Mouse (Mus musculus) megakaryocyte, embryonic 14.5 days (primary cell): ENCODE measurements around the gene Tsc2. TPM values are rescaled to one million over a fixed set of nuclear protein-coding genes. Genes with fewer than 3 reads are reported as not detected.
"Not testable (repeated sequence)": the region's sequence is repeated elsewhere in the genome, so short reads cannot be mapped to it uniquely, and the experiment has no call there.

Experiments
- H3K27me3 ChIP-seq: replicated peaks from 2 replicates; pipeline ENCODE3; 2012; ENCODE audit warnings: inconsistent platforms
- H3K36me3 ChIP-seq: replicated peaks from 2 replicates; pipeline ENCODE3; 2012; ENCODE audit warnings: low read length, inconsistent platforms, mixed read lengths
- H3K4me1 ChIP-seq: 2 replicates; pipeline ENCODE4 v1.6.1; 2012; ENCODE audit warnings: inconsistent platforms
- H3K4me3 ChIP-seq: replicated peaks from 2 replicates; pipeline ENCODE3; 2012; ENCODE audit warnings: moderate library complexity, mild to moderate bottlenecking, inconsistent platforms
- H3K9me3 ChIP-seq: 2 replicates; pipeline ENCODE4 v1.6.1; 2012; ENCODE audit warnings: inconsistent platforms
- FLI1 ChIP-seq: IDR thresholded peaks from 2 replicates; pipeline ENCODE4 v1.6.1; 2012; ENCODE audit warnings: low read length, inconsistent platforms, mixed read lengths
- GATA1 ChIP-seq: IDR thresholded peaks from 3 replicates; pipeline ENCODE4 v1.6.1; 2012; ENCODE audit warnings: mixed read lengths, low read length, inconsistent platforms, borderline replicate concordance
- polyA plus RNA-seq: library from polyadenylated mRNA; stranded (reverse); fragments of >175 nt; gene quantifications from 2 replicates; pipeline ENCODE4 v1.2.3, GENCODE M21; 2012; ENCODE audit warnings: low replicate concordance; ENCODE audit not compliant: insufficient read depth

Tsc2 gene
- 26.7 and 30.6 TPM in 2 replicates for polyA plus RNA-seq

DNA sequence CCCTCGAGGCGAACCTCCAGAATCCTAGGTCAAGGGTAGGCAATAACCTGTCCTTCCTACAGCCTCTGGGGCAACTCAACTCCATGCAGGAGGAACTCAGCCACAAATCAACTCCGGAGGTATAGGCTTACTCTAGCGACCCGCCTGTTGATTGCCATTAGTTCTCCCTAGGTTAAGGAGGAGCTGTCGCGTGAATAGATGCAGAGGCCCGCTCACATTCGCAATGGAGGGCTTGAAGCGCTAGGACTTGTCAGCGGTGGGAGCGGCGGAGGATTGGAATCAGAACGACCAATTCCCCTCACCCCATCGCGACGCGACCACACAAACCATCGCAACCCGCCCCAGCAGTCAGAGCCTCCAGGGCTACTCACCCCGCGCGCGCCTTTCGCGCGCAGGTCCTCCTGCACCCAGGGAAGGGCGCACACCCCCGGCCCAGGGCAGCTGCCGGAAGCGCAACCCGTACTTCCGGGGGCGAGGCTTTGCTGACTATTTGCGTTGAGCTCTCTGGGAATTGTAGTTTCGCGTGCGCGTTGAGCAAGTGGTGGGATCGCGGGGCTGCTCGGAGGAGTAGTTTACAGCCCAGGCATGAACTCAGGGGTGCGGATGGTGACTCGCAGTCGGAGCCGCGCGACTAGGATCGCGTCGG, at the start of gene Tsc2, which contains the start of gene Nthl1:
Tsc2 (minus strand) TSS at position 464 of the 646 bp plus-strand sequence.
Nthl1 (plus strand) TSS at position 514 of the 646 bp plus-strand sequence.
- no peak for TF ChIP-seq GATA1
- TF ChIP-seq FLI1, result no peak; the same call in 1 of the 2 replicates
- H3K27me3 ChIP-seq, result no peaks in the 10 kb centered on the region
- H3K4me3 ChIP-seq, result peak within 1 kb of the TSS; percentile 96
- no peaks in the 10 kb centered on the region for H3K9me3 ChIP-seq
- peaks cover 58% of the 10 kb centered on the region for H3K36me3 ChIP-seq
- peaks cover 66% of the 10 kb centered on the region for H3K4me1 ChIP-seq

DNA sequence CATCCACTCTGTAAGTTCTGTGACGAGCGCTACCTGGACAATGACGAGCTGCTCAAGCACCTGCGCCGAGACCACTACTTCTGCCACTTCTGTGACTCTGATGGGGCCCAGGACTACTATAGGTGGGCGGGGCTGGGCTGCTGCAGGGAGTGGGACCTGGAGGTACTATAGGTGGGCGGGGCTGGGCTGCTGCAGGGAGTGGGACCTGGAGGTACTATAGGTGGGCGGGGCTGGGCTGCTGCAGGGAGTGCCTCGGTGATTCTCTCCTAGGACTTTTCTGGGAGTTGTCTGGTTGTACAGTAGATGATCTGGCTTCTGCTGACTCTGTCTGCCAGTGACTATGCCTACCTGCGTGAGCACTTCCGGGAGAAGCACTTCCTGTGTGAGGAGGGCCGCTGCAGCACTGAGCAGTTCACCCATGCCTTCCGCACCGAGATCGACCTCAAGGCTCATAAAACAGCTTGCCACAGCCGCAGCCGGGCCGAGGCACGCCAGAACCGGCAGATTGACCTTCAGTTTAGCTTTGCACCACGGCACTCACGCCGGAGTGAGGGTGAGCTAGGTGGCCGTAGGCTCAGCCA, 45.2 kb upstream of the Tsc2 start:
- Histone ChIP-seq H3K36me3 (peaks cover 84% of the 10 kb centered on the region), H3K4me3 (no peak overlapping the region), H3K4me1 (peaks cover 35% of the 10 kb centered on the region), H3K9me3 (no peaks in the 10 kb centered on the region), H3K27me3 (no peaks in the 10 kb centered on the region)
- TF ChIP-seq FLI1 (no peak), GATA1 (no peak)

DNA sequence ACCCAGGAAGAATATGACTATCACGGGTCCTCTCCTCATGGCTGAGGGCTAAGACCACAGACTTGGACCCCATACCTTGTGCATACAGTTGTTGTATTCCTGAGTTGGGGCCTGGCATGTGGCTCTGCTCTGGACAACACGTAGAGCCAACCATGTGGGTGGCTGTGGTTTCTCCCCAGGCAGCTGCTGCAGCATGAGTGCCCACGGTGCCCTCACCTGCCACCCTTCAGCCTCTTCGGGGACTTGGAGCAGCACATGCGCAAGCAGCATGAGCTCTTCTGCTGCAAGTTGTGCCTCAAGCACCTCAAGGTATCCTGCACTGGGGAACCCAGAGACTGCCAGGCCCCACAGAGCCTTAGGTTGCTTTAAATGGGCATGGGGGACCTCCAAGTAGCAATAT, 44.4 kb upstream of the Tsc2 start:
- TF ChIP-seq FLI1 (no peak), GATA1 (no peak)
- Histone ChIP-seq H3K4me3 (no peak overlapping the region), H3K9me3 (no peaks in the 10 kb centered on the region), H3K36me3 (peaks cover 78% of the 10 kb centered on the region), H3K4me1 (peaks cover 42% of the 10 kb centered on the region), H3K27me3 (no peaks in the 10 kb centered on the region)

DNA sequence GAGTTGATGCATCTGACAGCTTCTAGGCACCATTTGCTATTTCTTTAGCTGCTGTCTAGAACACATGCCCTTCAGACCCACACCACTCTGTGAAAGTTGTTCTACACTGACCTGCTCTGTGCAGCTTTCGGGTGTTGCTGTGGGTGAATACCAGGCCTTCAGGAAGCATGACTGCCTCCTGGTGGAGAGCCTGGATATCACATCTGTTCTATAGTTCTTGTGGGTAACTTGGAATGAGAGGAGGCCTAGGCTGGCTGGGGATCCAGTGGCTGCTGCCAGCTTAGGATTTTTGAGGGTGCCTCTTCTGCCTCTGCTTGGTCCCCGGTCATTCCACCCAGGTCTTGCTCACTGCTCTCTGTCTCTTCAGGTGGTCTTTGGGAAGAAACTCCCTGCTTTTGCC, 43.8 kb upstream of the Tsc2 start:
- TF ChIP-seq FLI1, result no peak
- no peak for TF ChIP-seq GATA1
- peaks cover 71% of the 10 kb centered on the region for H3K36me3 ChIP-seq
- no peaks in the 10 kb centered on the region for H3K9me3 ChIP-seq
- H3K4me3 ChIP-seq, result no peak overlapping the region
- H3K27me3 ChIP-seq, result no peaks in the 10 kb centered on the region
- peaks cover 49% of the 10 kb centered on the region for H3K4me1 ChIP-seq

DNA sequence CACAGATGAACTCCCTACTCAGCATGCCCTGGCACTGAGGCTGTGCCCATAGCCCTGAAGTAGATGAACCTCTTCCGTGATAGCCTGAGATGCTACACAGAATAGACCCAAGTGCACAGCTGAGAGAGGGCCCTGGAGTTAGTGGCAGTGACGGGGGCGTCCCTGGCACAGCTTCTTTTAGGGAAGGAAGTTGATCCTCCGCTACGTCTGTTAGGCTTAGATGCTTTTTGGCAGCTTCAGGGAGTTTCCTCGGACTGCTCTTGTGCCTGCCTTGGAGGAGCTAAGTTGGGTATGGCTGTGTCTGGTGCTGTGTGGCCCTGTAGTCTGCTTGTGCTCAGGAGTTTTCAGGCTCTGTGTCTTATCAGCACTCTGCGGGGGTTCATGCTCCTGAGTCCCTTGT, 41.8 kb upstream of the Tsc2 start:
- Histone ChIP-seq H3K27me3 (no peaks in the 10 kb centered on the region), H3K9me3 (no peaks in the 10 kb centered on the region), H3K4me3 (no peak overlapping the region), H3K36me3 (peaks cover 52% of the 10 kb centered on the region), H3K4me1 (peaks cover 59% of the 10 kb centered on the region)
- no peak for TF ChIP-seq GATA1
- TF ChIP-seq FLI1, result no peak

DNA sequence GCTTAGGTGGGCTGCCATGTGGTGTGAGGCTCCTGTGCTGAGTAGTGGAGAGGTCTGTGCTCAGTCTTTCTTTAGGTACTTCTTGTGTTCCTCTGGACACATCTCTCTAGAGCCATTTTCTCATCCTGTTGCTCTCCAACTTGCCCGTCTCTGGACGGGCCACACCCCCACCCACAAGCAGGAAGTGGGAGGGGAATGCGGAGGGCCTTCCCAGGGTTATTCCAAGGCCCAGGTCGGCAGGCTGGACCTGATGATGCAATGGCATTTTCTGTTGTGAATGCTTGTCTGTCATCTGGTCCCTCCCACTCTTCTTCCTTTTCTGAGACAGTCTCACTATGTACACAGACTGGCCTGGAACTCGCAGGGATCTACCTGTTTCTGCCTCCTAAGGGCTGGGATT, 39.7 kb upstream of the Tsc2 start:
- H3K4me3 ChIP-seq, result peak overlapping the region; percentile 100
- H3K9me3 ChIP-seq, result no peaks in the 10 kb centered on the region
- peaks cover 31% of the 10 kb centered on the region for H3K36me3 ChIP-seq
- no peaks in the 10 kb centered on the region for H3K27me3 ChIP-seq
- peaks cover 74% of the 10 kb centered on the region for H3K4me1 ChIP-seq
- TF ChIP-seq GATA1 (no peak), FLI1 (no peak)

DNA sequence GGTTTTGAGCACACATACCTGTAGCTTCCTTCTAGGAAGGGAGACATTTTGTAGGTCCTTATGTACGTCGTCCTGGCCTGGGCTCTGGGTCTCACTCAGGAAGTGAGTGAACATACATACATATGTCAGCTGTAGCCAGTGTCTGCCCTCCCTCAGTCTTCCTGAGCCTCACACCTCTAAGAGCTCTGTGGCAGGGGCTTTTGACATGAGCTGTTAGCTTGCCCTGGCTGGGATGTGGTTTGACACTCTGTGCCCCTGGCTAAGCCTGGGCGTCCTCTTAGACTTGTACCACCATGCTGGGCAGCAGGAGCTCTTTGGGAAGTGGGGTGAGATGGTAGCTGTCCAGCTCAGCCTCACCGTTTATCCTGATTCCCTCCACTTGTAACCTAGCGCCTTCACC, 38.9 kb upstream of the Tsc2 start:
- peaks cover 75% of the 10 kb centered on the region for H3K4me1 ChIP-seq
- H3K4me3 ChIP-seq, result peak overlapping the region; percentile 100
- no peaks in the 10 kb centered on the region for H3K9me3 ChIP-seq
- peaks cover 23% of the 10 kb centered on the region for H3K36me3 ChIP-seq
- H3K27me3 ChIP-seq, result no peaks in the 10 kb centered on the region
- TF ChIP-seq FLI1 (no peak), GATA1 (no peak)

DNA sequence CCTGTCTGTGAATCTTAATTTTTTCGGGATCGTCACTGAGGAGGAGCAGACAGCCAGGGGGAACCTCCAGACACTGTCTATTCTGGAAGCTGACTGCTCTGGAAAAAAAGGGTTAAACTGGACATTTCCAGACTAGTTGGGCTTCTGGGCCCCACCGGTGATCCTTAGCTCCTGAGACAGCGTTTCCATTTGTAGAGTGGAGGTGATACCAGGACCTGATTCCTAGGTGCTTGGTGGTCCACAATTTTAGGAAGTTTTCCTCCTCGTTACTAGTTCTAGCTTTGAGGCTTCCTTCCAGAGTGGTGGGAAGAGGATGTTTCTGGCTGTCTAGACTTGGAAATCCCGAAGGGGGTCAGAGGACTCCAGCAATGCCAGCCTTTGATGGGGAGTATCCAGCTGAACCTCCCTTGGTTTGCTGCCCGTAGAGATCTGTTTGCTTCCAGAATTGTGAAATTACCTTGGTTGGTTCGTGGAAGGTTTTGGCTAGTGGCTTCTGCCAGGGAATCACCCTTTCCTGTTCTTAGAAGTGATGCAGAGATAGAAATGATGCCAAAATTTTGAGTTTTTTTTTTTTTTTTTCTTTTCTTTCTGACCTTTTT, 37.9 kb upstream of the Tsc2 start:
- no peak for TF ChIP-seq FLI1
- no peak for TF ChIP-seq GATA1
- peaks cover 15% of the 10 kb centered on the region for H3K36me3 ChIP-seq
- H3K4me1 ChIP-seq, result peaks cover 65% of the 10 kb centered on the region
- H3K4me3 ChIP-seq, result peak overlapping the region; percentile 100
- H3K27me3 ChIP-seq, result peaks cover 2% of the 10 kb centered on the region
- H3K9me3 ChIP-seq, result no peaks in the 10 kb centered on the region

DNA sequence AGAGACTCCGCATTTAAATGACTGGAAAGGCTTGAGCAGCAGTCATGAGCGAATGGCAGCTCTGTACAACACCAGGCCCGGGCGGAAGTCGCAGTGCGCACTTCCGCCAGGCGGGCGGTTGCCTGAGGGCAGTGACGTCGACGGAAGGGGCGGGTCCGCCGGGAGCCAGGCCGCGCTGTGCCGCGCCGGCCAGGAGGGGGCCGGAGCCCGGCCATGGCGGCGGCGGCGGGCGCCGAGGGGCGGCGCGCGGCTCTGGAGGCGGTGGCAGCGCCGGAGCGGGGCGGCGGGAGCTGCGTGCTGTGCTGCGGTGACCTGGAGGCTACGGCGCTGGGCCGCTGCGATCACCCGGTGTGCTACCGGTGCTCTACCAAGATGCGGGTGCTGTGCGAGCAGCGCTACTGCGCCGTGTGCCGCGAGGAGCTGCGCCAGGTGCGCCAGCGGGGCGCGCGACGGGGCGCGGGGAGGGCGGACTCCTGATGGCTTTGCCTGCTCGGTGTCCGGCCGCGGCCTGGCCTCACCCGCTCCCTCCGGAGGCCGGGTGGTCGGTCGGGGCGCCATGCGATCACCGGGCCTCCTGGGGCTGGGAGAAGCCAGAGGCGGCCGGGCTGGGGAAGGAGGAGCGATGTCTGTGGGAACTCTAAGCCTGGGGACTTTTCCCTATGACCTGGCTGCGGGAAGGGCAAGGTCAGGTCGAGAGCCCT, 37.3 kb upstream of the Tsc2 start, which contains the start of gene Zfp598:
Zfp598 (plus strand) TSS at position 143 of the 701 bp plus-strand sequence.
- Histone ChIP-seq H3K36me3 (peaks cover 15% of the 10 kb centered on the region), H3K4me3 (peak within 1 kb of the TSS; percentile 100), H3K4me1 (peaks cover 63% of the 10 kb centered on the region), H3K9me3 (no peaks in the 10 kb centered on the region), H3K27me3 (peaks cover 2% of the 10 kb centered on the region)
- no peak for TF ChIP-seq GATA1
- peak; percentile 49; the same call in 1 of the 2 replicates for TF ChIP-seq FLI1

DNA sequence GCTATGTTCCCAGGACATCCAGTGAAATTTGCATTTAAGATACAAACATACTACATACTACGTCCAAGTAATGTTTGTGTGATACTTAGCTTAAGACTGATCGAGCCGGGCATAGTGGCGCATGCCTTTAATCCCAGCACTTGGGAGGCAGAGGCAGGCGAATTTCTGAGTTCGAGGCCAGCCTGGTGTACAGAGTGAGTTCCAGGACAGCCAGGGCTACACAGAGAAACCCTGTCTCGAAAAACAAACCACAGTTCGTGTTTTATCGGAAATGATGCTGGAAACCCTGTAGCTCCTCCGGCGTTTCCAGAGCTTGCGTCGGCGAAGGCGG, 36.7 kb upstream of the Tsc2 start:
- peaks cover 58% of the 10 kb centered on the region for H3K4me1 ChIP-seq
- H3K4me3 ChIP-seq, result peak overlapping the region; percentile 100

DNA sequence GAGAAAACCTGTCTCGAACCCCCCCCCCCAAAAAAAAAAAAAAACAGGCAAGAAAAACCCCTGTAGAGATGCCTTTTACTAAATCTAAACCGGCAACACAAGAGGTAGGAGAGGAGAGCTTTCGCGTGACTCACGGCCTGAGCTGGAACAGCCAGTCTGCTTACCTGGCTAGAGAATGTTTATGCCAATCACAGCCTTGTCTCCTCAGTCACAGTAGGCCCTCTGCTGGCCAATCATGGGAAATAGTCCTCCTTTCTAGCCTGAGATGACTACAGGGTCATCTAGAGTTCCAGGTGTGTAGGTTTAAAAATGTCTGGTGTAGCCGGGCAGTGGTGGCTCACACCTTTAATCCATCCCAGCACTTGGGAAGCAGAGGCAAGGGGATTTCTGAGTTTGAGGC, 35.0 kb upstream of the Tsc2 start:
- Histone ChIP-seq H3K9me3 (no peaks in the 10 kb centered on the region), H3K36me3 (no peaks in the 10 kb centered on the region), H3K4me3 (no peak overlapping the region), H3K27me3 (peaks cover 11% of the 10 kb centered on the region), H3K4me1 (peaks cover 40% of the 10 kb centered on the region)
- no peak for TF ChIP-seq FLI1
- no peak for TF ChIP-seq GATA1

More for the DNA sequence above, 36.7 kb upstream of the Tsc2 start:
- H3K36me3 ChIP-seq, result peaks cover 12% of the 10 kb centered on the region
- H3K27me3 ChIP-seq, H3K9me3 ChIP-seq: not testable (repeated sequence)

DNA sequence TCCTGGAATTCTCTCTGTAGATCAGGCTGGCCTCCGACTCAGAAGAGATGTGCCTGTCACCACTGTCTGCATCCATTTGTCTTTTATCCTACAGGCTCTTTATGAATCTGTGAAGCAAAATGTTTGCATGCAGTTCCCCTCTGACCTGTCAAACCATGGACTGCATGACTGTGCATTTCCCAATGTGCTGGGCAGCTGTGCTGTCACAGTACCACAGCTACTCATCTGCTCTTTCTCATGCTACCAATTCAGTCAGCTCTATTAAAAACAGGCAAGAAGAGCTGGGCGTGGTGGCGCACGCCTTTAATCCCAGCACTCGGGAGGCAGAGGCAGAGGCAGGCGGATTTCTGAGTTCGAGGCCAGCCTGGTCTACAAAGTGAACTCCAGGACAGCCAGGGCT, 34.6 kb upstream of the Tsc2 start:
- H3K4me3 ChIP-seq, H3K36me3 ChIP-seq, H3K9me3 ChIP-seq: not testable (repeated sequence)
- peaks cover 36% of the 10 kb centered on the region for H3K4me1 ChIP-seq
- peaks cover 11% of the 10 kb centered on the region for H3K27me3 ChIP-seq
